Mouse (Mus musculus): ENCODE measurements around the gene Tdrkh. TPM values are rescaled to one million over a fixed set of nuclear protein-coding genes. Genes with fewer than 3 reads are reported as not detected.

The Tdrkh gene
- polyA plus RNA-seq, 1 experiment from 2014 or later: 16.0 TPM

DNA sequence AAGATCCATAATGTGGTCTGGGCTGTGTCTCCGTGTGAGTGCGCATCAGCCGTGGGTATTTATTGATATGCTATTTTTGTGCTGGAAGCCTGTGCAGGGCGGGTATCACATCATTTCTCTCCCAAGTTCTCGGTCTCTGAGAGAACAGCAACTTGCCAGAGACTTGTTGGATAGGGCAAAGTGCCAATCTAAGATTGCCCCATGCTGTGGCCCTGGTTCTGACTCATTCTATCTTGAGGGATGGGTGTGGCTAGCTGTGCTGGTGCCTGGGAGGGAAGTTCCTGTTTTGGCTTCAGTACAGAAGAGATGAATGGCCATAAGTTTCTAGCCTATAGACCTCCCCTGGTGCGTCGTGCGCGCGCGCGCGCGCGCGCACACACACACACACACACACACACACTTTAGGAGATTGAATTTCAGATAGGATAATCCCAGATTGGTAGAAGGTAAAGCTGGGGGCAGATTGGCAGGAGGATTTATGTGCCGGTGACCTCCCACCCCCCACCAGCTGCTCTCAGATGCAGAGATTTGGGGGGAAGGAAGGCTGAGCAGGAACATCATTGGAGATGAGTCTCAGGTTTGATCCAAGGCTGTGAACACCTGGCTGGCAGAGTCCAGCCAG lies 69.8 kb downstream of the Tdrkh start:
- H3K36me3 ChIP-seq (ENCODE audit: inconsistent target): no peaks in the 10 kb centered on the region
- peak overlapping the region; percentile 24; the same call in 1 of the 2 replicates for H3K27ac ChIP-seq
- H3K79me2 ChIP-seq (ENCODE audit: inconsistent target): no peaks in the 10 kb centered on the region
- no peak overlapping the region for H3K4me3 ChIP-seq (ENCODE audit: inconsistent target)
- WGBS (ENCODE audit: missing documents): 82% methylated on average over 17 of the region's 17 CpGs

GRCm38 (mm10) chr3:94483790-94484439 lies 70.8 kb downstream of the Tdrkh start:
- no peak overlapping the region for H3K4me3 ChIP-seq (ENCODE audit: inconsistent target)
- H3K27ac ChIP-seq: no peak overlapping the region
- no peaks in the 10 kb centered on the region for H3K79me2 ChIP-seq (ENCODE audit: inconsistent target)
- H3K36me3 ChIP-seq (ENCODE audit: inconsistent target): no peaks in the 10 kb centered on the region
- WGBS (ENCODE audit: missing documents): 67% methylated on average over 20 of the region's 20 CpGs

Other genes starting within 250 kb of the Tdrkh start
- not detected in 3 replicates for gene Gm10696, start 235.1 kb upstream of the Tdrkh start, polyA plus RNA-seq (2018)
- gene Gm5286, start 216.6 kb upstream of the Tdrkh start, polyA plus RNA-seq (2018): not detected in 3 replicates
- gene Gm4778, start 149.2 kb upstream of the Tdrkh start, polyA plus RNA-seq (2018): not detected in 3 replicates
- gene Them4, start 103.2 kb upstream of the Tdrkh start, polyA plus RNA-seq (2018): 1.5 to 3.5 TPM (median 2.9 TPM) in 3 replicates
- gene Them5, start 71.2 kb upstream of the Tdrkh start, polyA plus RNA-seq (2018): not detected in 3 replicates
- not detected in 3 replicates for gene C2cd4d, start 50.8 kb upstream of the Tdrkh start, polyA plus RNA-seq (2018)
- not detected in 3 replicates for gene Rorc, start 40.5 kb upstream of the Tdrkh start, polyA plus RNA-seq (2018)
- gene Lingo4, start 14.8 kb upstream of the Tdrkh start, polyA plus RNA-seq (2018): not detected in 3 replicates
- 32.0 to 39.7 TPM (median 33.5 TPM) in 3 replicates for gene Mrpl9, start 30.0 kb downstream of the Tdrkh start, polyA plus RNA-seq (2018)
- gene Oaz3, start 30.6 kb downstream of the Tdrkh start, polyA plus RNA-seq (2018): not detected in 3 replicates
- not detected in 3 replicates for gene Celf3, start 65.0 kb downstream of the Tdrkh start, polyA plus RNA-seq (2018)
- gene Riiad1, start 67.1 kb downstream of the Tdrkh start, polyA plus RNA-seq (2018): 1.3 to 2.2 TPM in 2 of 3 replicates, not detected in the other
- 54.8 to 74.9 TPM (median 55.4 TPM) in 3 replicates for gene Snx27, start 169.4 kb downstream of the Tdrkh start, polyA plus RNA-seq (2018)
- gene Gm10972, start 229.8 kb downstream of the Tdrkh start, polyA plus RNA-seq (2018): not detected in 3 replicates
- 5.4 to 10.7 TPM (median 9.0 TPM) in 3 replicates for gene Tuft1, start 245.6 kb downstream of the Tdrkh start, polyA plus RNA-seq (2018)

Measured in macrophage (primary cell).